Mouse (Mus musculus) G1E (cell line): Measurements from ENCODE around the gene Ttc38. TPM values are rescaled to one million over a fixed set of nuclear protein-coding genes. Genes with fewer than 3 reads are reported as not detected.
A peak's percentile ranks its signal among the peaks of the same experiment; 100 is the strongest.

ENCODE experiments used
- ATAC-seq: 2 replicates; pipeline ENCODE4 v1.8.0; 2016; ENCODE audit warnings: mild to moderate bottlenecking; ENCODE audit not compliant: insufficient number of reproducible peaks, poor library complexity, low FRiP score, severe bottlenecking; ENCODE audit errors: extremely low read depth
- DNase-seq: peaks from one replicate; pipeline ENCODE4 v3.0.0; 2012; ENCODE audit warnings: low spot score
- H3K27me3 ChIP-seq: 2 replicates; pipeline ENCODE4 v1.6.1; 2012; ENCODE audit warnings: mild to moderate bottlenecking, low read length, inconsistent platforms; ENCODE audit not compliant: insufficient read depth
- H3K36me3 ChIP-seq: replicated peaks from 2 replicates; pipeline ENCODE3; 2012; ENCODE audit warnings: mild to moderate bottlenecking, inconsistent platforms
- H3K4me1 ChIP-seq: 2 replicates; pipeline ENCODE4 v1.6.1; 2012; ENCODE audit warnings: low read depth, low read length, inconsistent platforms, mixed read lengths; ENCODE audit not compliant: insufficient read depth
- H3K4me3 ChIP-seq: 2 replicates; pipeline ENCODE4 v1.5.1; 2012; ENCODE audit warnings: low read depth, mild to moderate bottlenecking, inconsistent platforms, low read length, moderate library complexity, mixed read lengths
- H3K9me3 ChIP-seq: replicated peaks from 2 replicates; pipeline ENCODE4 v1.6.1; 2012; ENCODE audit warnings: inconsistent platforms
- CTCF ChIP-seq: IDR thresholded peaks from 2 replicates; pipeline ENCODE4 v1.5.1; 2012; ENCODE audit warnings: low read depth, low read length, inconsistent platforms, mixed read lengths
- GATA1 ChIP-seq: IDR thresholded peaks from 2 replicates; pipeline ENCODE4 v1.6.1; 2012; ENCODE audit warnings: borderline replicate concordance, low read length, inconsistent platforms, mixed read lengths
- GATA2 ChIP-seq: IDR thresholded peaks from 2 replicates; pipeline ENCODE4 v1.6.1; 2012; ENCODE audit warnings: low read depth, low read length, inconsistent platforms, borderline replicate concordance
- POLR2AphosphoS5 ChIP-seq: IDR thresholded peaks from 2 replicates; pipeline ENCODE4 v1.6.1; 2012; ENCODE audit warnings: low read depth, low read length, inconsistent platforms; ENCODE audit not compliant: insufficient replicate concordance
- TAL1 ChIP-seq: conservative IDR thresholded peaks from 2 replicates; pipeline ENCODE4 v1.6.1; 2012; ENCODE audit warnings: low read depth, low read length, inconsistent platforms, mixed read lengths
- polyA plus RNA-seq: library from polyadenylated mRNA; stranded (reverse); fragments of >175 nt; gene quantifications from 2 replicates; pipeline ENCODE4 v1.2.3, GENCODE M21; 2012
- total RNA-seq, 2 experiments: library from RNA; stranded (forward) in 1 of 2; stranded (reverse) in 1 of 2; fragments of 200-1000 nt in 1 of 2; fragments of >200 nt in 1 of 2; fragmentation: Nextera tagmentation in 1 of 2; gene quantifications; 2 replicates each; pipeline ENCODE4 v1.2.3; 2014 to 2017

Ttc38 gene
- total and polyA plus RNA-seq, 3 experiments = 1.6 to 5.2 (median 2.3) TPM

- H3K4me1 ChIP-seq = peaks cover 30% of the 10 kb centered on the region
- DNase-seq (no peak), ATAC-seq (no peak)
- TF ChIP-seq GATA1 (no peak), CTCF (no peak), POLR2AphosphoS5 (no peak), TAL1 (no peak), GATA2 (no peak)
- peaks cover 13% of the 10 kb centered on the region for H3K27me3 ChIP-seq
- H3K4me3 ChIP-seq = no peak overlapping the region
- H3K36me3 ChIP-seq = peaks cover 26% of the 10 kb centered on the region
- no peaks in the 10 kb centered on the region for H3K9me3 ChIP-seq
Observed at GRCm38 (mm10) chr15:85806886-85807285, 25.2 kb upstream of the Ttc38 start.

GRCm38 (mm10) chr15:85807404-85807803 is 24.7 kb upstream of the Ttc38 start:
- Histone ChIP-seq H3K4me3 (no peak overlapping the region), H3K36me3 (peaks cover 26% of the 10 kb centered on the region), H3K4me1 (peaks cover 36% of the 10 kb centered on the region), H3K9me3 (no peaks in the 10 kb centered on the region), H3K27me3 (peaks cover 13% of the 10 kb centered on the region)
- DNase-seq (no peak), ATAC-seq (no peak)
- TF ChIP-seq POLR2AphosphoS5 (no peak), TAL1 (no peak), GATA2 (no peak), GATA1 (no peak), CTCF (no peak)

- ATAC-seq (no peak), DNase-seq (no peak)
- Histone ChIP-seq H3K36me3 (peaks cover 26% of the 10 kb centered on the region), H3K27me3 (peaks cover 7% of the 10 kb centered on the region), H3K4me3 (no peak overlapping the region), H3K4me1 (peaks cover 39% of the 10 kb centered on the region), H3K9me3 (no peaks in the 10 kb centered on the region)
- TF ChIP-seq CTCF (no peak), TAL1 (no peak), GATA2 (no peak), POLR2AphosphoS5 (no peak), GATA1 (no peak)
Observed at GRCm38 (mm10) chr15:85808031-85808430, 24.1 kb upstream of the Ttc38 start.

- no peak overlapping the region for H3K4me3 ChIP-seq
- H3K4me1 ChIP-seq = peaks cover 43% of the 10 kb centered on the region
- peaks cover 3% of the 10 kb centered on the region for H3K27me3 ChIP-seq
- DNase-seq (no peak), ATAC-seq (no peak)
- H3K36me3 ChIP-seq = peaks cover 26% of the 10 kb centered on the region
- TF ChIP-seq GATA1 (no peak), CTCF (no peak), TAL1 (no peak), GATA2 (no peak), POLR2AphosphoS5 (no peak)
- H3K9me3 ChIP-seq = no peaks in the 10 kb centered on the region
Observed at GRCm38 (mm10) chr15:85808434-85808833, 23.7 kb upstream of the Ttc38 start.

GRCm38 (mm10) chr15:85809091-85809490 is 23.0 kb upstream of the Ttc38 start:
- Histone ChIP-seq H3K36me3 (peaks cover 26% of the 10 kb centered on the region), H3K9me3 (no peaks in the 10 kb centered on the region), H3K4me3 (no peak overlapping the region), H3K27me3 (no peaks in the 10 kb centered on the region), H3K4me1 (peaks cover 49% of the 10 kb centered on the region)
- ATAC-seq = no peak
- TF ChIP-seq GATA2 (no peak), GATA1 (no peak), POLR2AphosphoS5 (no peak), TAL1 (no peak), CTCF (no peak)
- DNase-seq = no peak

GRCm38 (mm10) chr15:85810462-85810805 is 21.7 kb upstream of the Ttc38 start:
- Histone ChIP-seq H3K9me3 (no peaks in the 10 kb centered on the region), H3K4me1 (peaks cover 49% of the 10 kb centered on the region), H3K36me3 (peaks cover 26% of the 10 kb centered on the region), H3K27me3 (peaks cover 5% of the 10 kb centered on the region; the same call in 1 of the 2 replicates), H3K4me3 (peak overlapping the region; percentile 86; the same call in 1 of the 2 replicates)
- DNase-seq (no peak), ATAC-seq (no peak)
- no peak for TF ChIP-seq TAL1

DNA sequence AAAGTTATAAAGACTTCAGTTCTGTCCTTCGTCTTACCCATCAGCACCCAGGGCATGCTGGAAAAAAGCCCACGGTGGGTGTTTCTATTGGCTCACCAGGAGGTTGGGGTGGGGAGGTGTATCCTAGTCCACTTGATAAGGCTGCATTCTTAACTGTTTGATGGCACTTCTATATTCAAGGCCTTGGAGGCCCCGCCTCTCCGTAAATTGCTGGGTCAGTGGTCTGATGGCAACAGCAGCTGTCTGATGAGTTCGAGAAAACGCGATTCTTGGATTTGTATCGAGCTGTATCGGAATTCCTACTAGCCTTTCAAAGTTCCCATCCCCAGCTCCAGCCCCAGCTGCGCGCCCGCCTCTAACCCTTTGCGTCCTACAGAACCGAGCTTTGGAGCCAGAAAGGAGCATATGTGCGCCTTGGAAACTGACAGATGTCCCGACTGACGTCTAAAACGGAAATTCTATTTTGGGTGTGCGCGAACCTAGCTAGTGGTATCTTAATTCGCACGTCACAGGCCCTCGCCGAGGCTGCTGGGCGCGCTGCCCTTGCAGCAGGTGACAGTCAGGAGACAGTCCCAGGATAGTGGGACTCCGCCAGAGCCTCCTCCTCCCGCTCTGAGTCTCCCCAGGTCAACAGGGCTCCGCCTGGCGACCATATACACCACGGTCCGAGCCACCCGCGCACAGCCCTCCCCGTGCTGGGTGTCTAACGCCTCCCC is 21.1 kb upstream of the Ttc38 start:
- peaks cover 26% of the 10 kb centered on the region for H3K36me3 ChIP-seq
- peaks cover 49% of the 10 kb centered on the region for H3K4me1 ChIP-seq
- H3K4me3 ChIP-seq = peak overlapping the region; percentile 86
- peaks cover 5% of the 10 kb centered on the region; the same call in 1 of the 2 replicates for H3K27me3 ChIP-seq
- no peak for TF ChIP-seq GATA1
- TF ChIP-seq CTCF = no peak
- no peaks in the 10 kb centered on the region for H3K9me3 ChIP-seq
- ATAC-seq (peak; percentile 57), DNase-seq (peak; percentile 60)
